Mouse (Mus musculus) kidney, adult 2 months (tissue): Measurements from ENCODE around the gene Irgc1.

ENCODE experiments used
- CTCF ChIP-seq: fragments of 200-500 bp; conservative IDR thresholded peaks from 2 replicates; pipeline ENCODE4 v1.5.1; 2011; ENCODE audit warnings: low read depth, mild to moderate bottlenecking, control low read depth, low read length, moderate library complexity, mixed read lengths; ENCODE audit not compliant: insufficient read depth, insufficient read length
- POLR2A ChIP-seq: fragments of 200-500 bp; IDR thresholded peaks from one replicate; pipeline ENCODE4 v1.6.1; 2011; ENCODE audit warnings: low read depth, low read length, control low read depth

GRCm38 (mm10) chr7:24437981-24438380 lies 14.1 kb downstream of the Irgc1 start:
- TF ChIP-seq POLR2A (no peak), CTCF (no peak)
